Mouse (Mus musculus) erythroblast, adult 5-6 weeks (primary cell): ENCODE results near the gene P2ry6. TPM values are rescaled to one million over a fixed set of nuclear protein-coding genes. Genes with fewer than 3 reads are reported as not detected.

ENCODE experiments used
- ATAC-seq: replicated peaks from 2 replicates; pipeline ENCODE4 v1.8.0; 2016; ENCODE audit warnings: moderate number of reproducible peaks, mild to moderate bottlenecking, moderate TSS enrichment, inconsistent platforms; ENCODE audit not compliant: poor library complexity, low FRiP score, severe bottlenecking
- total RNA-seq, 2 experiments: library from RNA; stranded (forward) in 1 of 2; stranded (reverse) in 1 of 2; fragments of 150-400 nt in 1 of 2; fragments of 200-764, 138-1000 nt in 1 of 2; gene quantifications; 2 replicates each; pipeline versions ENCODE4 v1.2.3 to v1.2.4; 2015 to 2017; ENCODE audit warnings: low replicate concordance in 2 of 2

P2ry6 gene
- total RNA-seq, 2 experiments from 2014 or later, result 0.94 to 6.1 TPM

GRCm38 (mm10) chr7:100990636-100991311 lies 16.3 kb upstream of the P2ry6 start:
- ATAC-seq, result no peak

- no peak for ATAC-seq
Measured at GRCm38 (mm10) chr7:100988092-100988491, 13.6 kb upstream of the P2ry6 start.

GRCm38 (mm10) chr7:100984452-100985395 lies 10.3 kb upstream of the P2ry6 start:
- no peak for ATAC-seq

DNA sequence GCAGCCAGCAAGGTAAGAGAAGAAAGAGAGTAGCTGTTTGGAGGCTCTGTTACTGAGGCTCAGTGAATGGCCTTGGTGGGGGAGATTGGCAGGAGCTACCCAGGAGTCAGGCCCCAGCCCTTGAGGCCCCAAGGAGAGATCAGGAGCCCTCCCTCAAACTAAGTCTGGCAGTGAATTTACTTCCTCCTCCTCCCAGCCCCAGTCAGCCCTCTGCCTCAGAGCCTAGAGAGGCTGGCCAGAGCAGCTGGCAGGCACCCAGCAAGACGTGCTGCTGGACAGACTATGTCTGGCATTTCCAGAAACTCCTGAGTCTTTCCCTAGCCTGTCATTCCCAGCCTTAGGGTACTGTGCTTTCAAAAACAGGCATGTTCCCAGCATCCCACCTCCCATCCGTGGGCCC lies 4.7 kb upstream of the P2ry6 start:
- ATAC-seq, result no peak

DNA sequence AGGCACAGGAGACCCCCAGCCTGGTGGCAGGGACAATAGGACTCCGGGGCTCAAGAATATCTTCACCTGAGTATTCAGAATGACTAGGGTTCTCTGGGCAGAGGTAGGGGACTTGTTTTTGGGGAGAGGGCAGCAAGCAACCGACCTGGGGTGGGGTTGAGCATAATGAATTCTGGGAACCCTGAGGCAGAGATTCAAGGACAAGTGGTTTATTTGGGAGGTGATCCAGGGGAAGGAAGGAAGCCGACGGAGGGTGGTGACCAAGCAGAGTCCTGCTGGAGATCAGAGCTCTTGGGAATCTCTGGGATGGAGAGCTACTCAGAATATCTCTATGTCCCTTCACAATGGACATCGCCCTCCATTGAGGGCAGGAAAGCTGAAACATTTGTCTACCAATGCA lies 3.7 kb upstream of the P2ry6 start:
- no peak for ATAC-seq

GRCm38 (mm10) chr7:100972875-100973274 lies 1.6 kb downstream of the P2ry6 start:
- no peak for ATAC-seq

- no peak for ATAC-seq
Measured at GRCm38 (mm10) chr7:100968874-100969659, 5.4 kb downstream of the P2ry6 start.

DNA sequence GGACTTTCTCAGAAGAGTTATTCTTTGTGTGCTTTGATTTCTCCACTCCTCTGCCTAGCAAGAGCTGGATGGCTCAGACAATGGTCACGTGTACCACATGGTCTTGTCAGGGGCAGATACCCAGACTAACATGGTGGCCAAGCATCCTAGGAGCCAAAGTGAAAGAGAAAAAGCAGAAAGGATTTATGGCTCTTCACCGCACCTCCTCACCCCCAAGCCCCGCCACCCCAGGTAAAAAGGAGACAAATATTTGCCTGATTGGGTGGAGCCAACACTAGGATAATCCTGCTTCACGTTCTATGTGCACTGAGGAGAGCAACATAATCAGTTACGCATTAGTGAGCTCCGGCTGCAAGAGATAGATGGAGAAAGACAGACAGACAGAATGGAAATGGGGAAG lies 6.1 kb downstream of the P2ry6 start:
- ATAC-seq, result no peak

DNA sequence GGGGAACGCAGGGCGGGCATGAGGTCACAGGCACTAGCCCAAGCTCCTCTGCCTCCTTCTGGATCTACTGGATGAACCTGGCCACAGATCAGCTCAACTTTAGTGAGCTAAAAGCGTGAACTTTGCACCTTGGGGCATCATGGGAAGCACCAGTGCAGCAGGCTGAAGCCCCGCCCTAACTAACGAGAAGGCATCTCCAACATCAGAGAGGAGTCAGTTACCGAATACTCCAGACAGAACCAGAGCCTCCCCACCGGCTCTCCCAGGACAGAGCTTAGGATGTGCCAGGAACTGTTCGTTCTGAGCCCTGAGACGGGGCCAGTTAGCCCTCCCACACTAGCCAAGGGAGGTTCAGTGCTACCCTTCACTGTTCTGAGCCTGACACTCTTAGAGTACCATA lies 6.6 kb downstream of the P2ry6 start:
- no peak for ATAC-seq

GRCm38 (mm10) chr7:100966014-100966413 lies 8.4 kb downstream of the P2ry6 start:
- no peak for ATAC-seq

DNA sequence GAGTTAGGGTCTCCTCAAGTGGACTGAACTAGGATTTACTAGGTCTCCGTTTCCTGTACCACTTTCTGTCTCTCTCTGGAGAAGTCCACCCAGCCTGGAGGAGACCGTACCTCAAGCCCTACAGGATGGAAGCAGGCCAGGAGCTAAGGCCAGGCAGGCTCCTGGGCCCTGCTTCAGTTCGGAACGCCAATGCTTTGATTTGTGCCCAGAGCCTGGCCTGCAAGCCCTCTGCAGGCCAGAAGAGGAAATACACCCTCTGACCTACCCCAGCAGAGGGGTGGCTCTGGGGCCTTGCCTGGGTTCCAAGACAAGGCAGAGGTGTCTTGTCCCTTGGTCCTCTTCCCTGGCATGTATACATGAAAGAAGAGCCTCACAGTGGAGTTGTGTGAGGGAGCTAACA lies 9.4 kb downstream of the P2ry6 start:
- peak; percentile 66 for ATAC-seq

DNA sequence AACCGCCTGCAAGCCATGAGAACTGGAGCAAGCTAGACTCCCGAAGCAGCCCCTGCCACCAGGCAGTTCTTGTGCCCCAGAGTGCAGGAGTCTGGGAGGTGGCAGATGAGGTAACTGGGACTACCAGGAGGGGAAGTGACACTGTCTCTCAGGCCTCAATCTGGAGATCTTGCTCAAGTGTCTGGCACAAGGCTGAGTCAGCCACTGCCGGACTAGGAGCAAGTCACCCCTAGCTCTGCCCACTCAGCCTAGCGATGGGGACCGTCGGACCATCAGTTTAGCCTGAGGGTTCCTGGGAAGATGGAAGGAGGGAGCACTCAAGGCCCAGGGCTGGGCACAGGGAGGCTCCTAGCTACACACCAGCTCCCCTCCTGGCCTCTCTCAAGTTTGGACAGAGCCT lies 10.2 kb downstream of the P2ry6 start:
- ATAC-seq, result 0 out of 2 replicates have a peak, but pooled peaks have one; percentile 21

GRCm38 (mm10) chr7:100963381-100963780 lies 11.1 kb downstream of the P2ry6 start:
- ATAC-seq, result no peak

GRCm38 (mm10) chr7:100961146-100961545 lies 13.3 kb downstream of the P2ry6 start:
- no peak for ATAC-seq

- ATAC-seq, result no peak
Measured at GRCm38 (mm10) chr7:100960462-100960861, 14.0 kb downstream of the P2ry6 start.

- no peak for ATAC-seq
Measured at GRCm38 (mm10) chr7:100958426-100958825, 16.0 kb downstream of the P2ry6 start.

GRCm38 (mm10) chr7:100952686-100953085 lies 21.8 kb downstream of the P2ry6 start:
- no peak for ATAC-seq

DNA sequence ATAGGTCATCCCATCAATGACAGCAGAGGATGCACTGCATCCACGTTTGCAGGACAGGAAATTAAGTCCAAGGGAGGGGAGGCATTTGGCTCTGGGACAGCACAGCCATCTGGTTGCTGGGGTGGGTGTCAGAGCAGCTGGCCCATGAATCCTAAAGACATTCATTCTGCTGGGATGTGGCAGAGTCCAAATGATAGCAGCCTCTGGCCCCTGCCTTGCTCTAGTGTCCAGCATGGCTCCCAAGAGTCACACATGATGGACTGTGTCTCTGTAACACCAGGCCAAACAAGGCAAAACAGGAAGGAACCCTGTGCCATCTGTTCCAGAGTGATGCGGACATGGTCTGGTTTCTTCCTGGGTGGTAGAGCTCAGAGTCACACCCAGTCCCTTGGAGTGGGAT lies 22.5 kb downstream of the P2ry6 start:
- ATAC-seq, result no peak

DNA sequence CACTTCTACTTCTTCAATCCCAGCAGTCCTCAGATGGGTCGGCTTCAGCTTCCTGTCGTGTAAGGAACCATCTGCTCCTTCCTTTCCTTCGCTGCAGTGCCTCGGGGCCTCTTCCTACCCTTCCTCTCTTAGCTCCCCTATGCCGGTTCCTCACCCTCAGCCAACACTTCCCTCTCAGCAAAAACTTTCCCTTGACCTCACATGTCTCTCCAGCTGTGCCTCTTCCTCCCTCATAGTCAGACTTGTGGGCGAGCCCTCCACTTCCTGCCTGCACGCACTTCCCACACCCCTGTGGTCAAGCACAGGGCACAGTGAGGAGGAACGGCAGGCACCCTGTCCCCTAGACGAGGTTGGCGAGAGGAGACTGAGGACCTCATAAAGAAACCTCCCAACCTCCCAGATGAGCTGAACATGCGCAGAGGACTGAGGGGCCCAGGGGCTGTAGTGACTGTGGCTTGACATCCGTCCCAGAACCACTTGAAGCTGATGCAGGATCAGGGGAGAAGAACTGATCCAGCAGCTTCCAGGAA lies 23.9 kb downstream of the P2ry6 start:
- ATAC-seq, result no peak

DNA sequence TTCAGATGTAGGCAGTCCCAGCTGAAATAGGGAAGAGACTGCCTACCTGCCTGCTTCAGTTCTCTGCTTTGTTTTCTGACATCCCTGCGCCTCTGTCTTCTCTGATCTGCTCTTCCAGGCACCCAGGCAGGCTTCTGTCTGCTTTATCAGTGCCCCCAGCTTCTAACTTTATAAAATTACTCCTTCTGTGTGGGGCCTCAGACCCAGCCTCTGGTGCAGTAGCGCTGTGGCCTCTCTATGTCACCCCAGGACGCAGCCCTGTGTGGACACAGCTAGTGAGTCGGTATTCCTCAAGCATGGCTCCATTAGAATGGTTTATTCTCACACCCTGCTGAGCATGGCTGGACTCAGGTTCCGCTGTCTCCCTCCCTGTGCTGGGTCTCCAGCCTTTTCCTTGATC lies 24.4 kb downstream of the P2ry6 start:
- ATAC-seq, result no peak
